Mouse (Mus musculus): Measurements from ENCODE around the gene Polr2g. TPM values are rescaled to one million over a fixed set of nuclear protein-coding genes. Genes with fewer than 3 reads are reported as not detected.

Gene Polr2g
- polyA plus RNA-seq, 1 experiment from 2014 or later = 206 TPM

Other genes with a start within 250 kb of the Polr2g start
- gene Slc22a8, start 207.3 kb downstream of the Polr2g start, polyA plus RNA-seq (2014; fragmentation: Nextera tagmentation; extraction: Ambion mirVana) = not detected in 2 replicates
- not detected in 2 replicates for gene Slc22a6, start 180.5 kb downstream of the Polr2g start, polyA plus RNA-seq (2014; fragmentation: Nextera tagmentation; extraction: Ambion mirVana)
- gene Chrm1, start 134.8 kb downstream of the Polr2g start, polyA plus RNA-seq (2014; fragmentation: Nextera tagmentation; extraction: Ambion mirVana) = 0.15 and 0.27 TPM in 2 replicates
- gene Slc3a2, start 75.2 kb downstream of the Polr2g start, polyA plus RNA-seq (2014; fragmentation: Nextera tagmentation; extraction: Ambion mirVana) = 108 and 114 TPM in 2 replicates
- gene Wdr74, start 62.8 kb downstream of the Polr2g start, polyA plus RNA-seq (2014; fragmentation: Nextera tagmentation; extraction: Ambion mirVana) = 92.9 and 100 TPM in 2 replicates
- gene 1700092M07Rik, start 57.9 kb downstream of the Polr2g start, polyA plus RNA-seq (2014; fragmentation: Nextera tagmentation; extraction: Ambion mirVana) = 0.99 and 1.8 TPM in 2 replicates
- gene Stx5a, start 57.2 kb downstream of the Polr2g start, polyA plus RNA-seq (2014; fragmentation: Nextera tagmentation; extraction: Ambion mirVana) = 125 and 127 TPM in 2 replicates
- gene Nxf1, start 41.5 kb downstream of the Polr2g start, polyA plus RNA-seq (2014; fragmentation: Nextera tagmentation; extraction: Ambion mirVana) = 228 and 247 TPM in 2 replicates
- 183 and 204 TPM in 2 replicates for gene Tmem223, start 27.6 kb downstream of the Polr2g start, polyA plus RNA-seq (2014; fragmentation: Nextera tagmentation; extraction: Ambion mirVana)
- gene Tmem179b, start 24.1 kb downstream of the Polr2g start, polyA plus RNA-seq (2014; fragmentation: Nextera tagmentation; extraction: Ambion mirVana) = 49.1 and 51.3 TPM in 2 replicates
- 22.5 and 23.0 TPM in 2 replicates for gene Taf6l, start 12.2 kb downstream of the Polr2g start, polyA plus RNA-seq (2014; fragmentation: Nextera tagmentation; extraction: Ambion mirVana)
- 4.8 and 5.0 TPM in 2 replicates for gene Zbtb3, start 4.0 kb upstream of the Polr2g start, polyA plus RNA-seq (2014; fragmentation: Nextera tagmentation; extraction: Ambion mirVana)
- 63.3 and 67.1 TPM in 2 replicates for gene Ttc9c, start 20.8 kb upstream of the Polr2g start, polyA plus RNA-seq (2014; fragmentation: Nextera tagmentation; extraction: Ambion mirVana)
- 6.9 and 8.0 TPM in 2 replicates for gene Hnrnpul2, start 21.4 kb upstream of the Polr2g start, polyA plus RNA-seq (2014; fragmentation: Nextera tagmentation; extraction: Ambion mirVana)
- gene AC129217.1, start 31.2 kb upstream of the Polr2g start, polyA plus RNA-seq (2014; fragmentation: Nextera tagmentation; extraction: Ambion mirVana) = not detected in 2 replicates
- gene Bscl2, start 38.9 kb upstream of the Polr2g start, polyA plus RNA-seq (2014; fragmentation: Nextera tagmentation; extraction: Ambion mirVana) = 34.1 and 35.0 TPM in 2 replicates
- 9.1 and 9.6 TPM in 2 replicates for gene Gng3, start 40.6 kb upstream of the Polr2g start, polyA plus RNA-seq (2014; fragmentation: Nextera tagmentation; extraction: Ambion mirVana)
- gene Lrrn4cl, start 52.2 kb upstream of the Polr2g start, polyA plus RNA-seq (2014; fragmentation: Nextera tagmentation; extraction: Ambion mirVana) = 0.12 and 0.47 TPM in 2 replicates
- 186 and 196 TPM in 2 replicates for gene Ubxn1, start 72.9 kb upstream of the Polr2g start, polyA plus RNA-seq (2014; fragmentation: Nextera tagmentation; extraction: Ambion mirVana)
- gene Uqcc3, start 82.3 kb upstream of the Polr2g start, polyA plus RNA-seq (2014; fragmentation: Nextera tagmentation; extraction: Ambion mirVana) = 53.5 and 60.2 TPM in 2 replicates
- 110 and 128 TPM in 2 replicates for gene Lbhd1, start 85.2 kb upstream of the Polr2g start, polyA plus RNA-seq (2014; fragmentation: Nextera tagmentation; extraction: Ambion mirVana)
- not detected in 2 replicates for gene Gm49403, start 85.4 kb upstream of the Polr2g start, polyA plus RNA-seq (2014; fragmentation: Nextera tagmentation; extraction: Ambion mirVana)
- 127 and 132 TPM in 2 replicates for gene 1810009A15Rik, start 90.3 kb upstream of the Polr2g start, polyA plus RNA-seq (2014; fragmentation: Nextera tagmentation; extraction: Ambion mirVana)
- 0.24 TPM in 1 of 2 replicates, not detected in the other for gene Gm49416, start 90.3 kb upstream of the Polr2g start, polyA plus RNA-seq (2014; fragmentation: Nextera tagmentation; extraction: Ambion mirVana)
- 38.5 and 39.2 TPM in 2 replicates for gene Ints5, start 94.4 kb upstream of the Polr2g start, polyA plus RNA-seq (2014; fragmentation: Nextera tagmentation; extraction: Ambion mirVana)
- 111 and 122 TPM in 2 replicates for gene Ganab, start 99.5 kb upstream of the Polr2g start, polyA plus RNA-seq (2014; fragmentation: Nextera tagmentation; extraction: Ambion mirVana)
- gene B3gat3, start 121.8 kb upstream of the Polr2g start, polyA plus RNA-seq (2014; fragmentation: Nextera tagmentation; extraction: Ambion mirVana) = 33.1 and 37.2 TPM in 2 replicates
- gene Rom1, start 130.8 kb upstream of the Polr2g start, polyA plus RNA-seq (2014; fragmentation: Nextera tagmentation; extraction: Ambion mirVana) = 1.1 and 1.4 TPM in 2 replicates
- 17.9 and 18.0 TPM in 2 replicates for gene Eml3, start 131.0 kb upstream of the Polr2g start, polyA plus RNA-seq (2014; fragmentation: Nextera tagmentation; extraction: Ambion mirVana)
- gene Mta2, start 143.3 kb upstream of the Polr2g start, polyA plus RNA-seq (2014; fragmentation: Nextera tagmentation; extraction: Ambion mirVana) = 58.5 and 62.0 TPM in 2 replicates
- gene Tut1, start 155.3 kb upstream of the Polr2g start, polyA plus RNA-seq (2014; fragmentation: Nextera tagmentation; extraction: Ambion mirVana) = 33.2 and 35.2 TPM in 2 replicates
- gene Eef1g, start 168.5 kb upstream of the Polr2g start, polyA plus RNA-seq (2014; fragmentation: Nextera tagmentation; extraction: Ambion mirVana) = 567 and 588 TPM in 2 replicates
- gene Ahnak, start 190.7 kb upstream of the Polr2g start, polyA plus RNA-seq (2014; fragmentation: Nextera tagmentation; extraction: Ambion mirVana) = 7.7 and 8.9 TPM in 2 replicates